Mouse (Mus musculus) induced T-regulatory cell, adult 2 months (primary cell): ENCODE measurements around the gene Ddx42.
A peak's percentile ranks its signal among the peaks of the same experiment; 100 is the strongest.

Experiments
- DNase-seq: peaks from one replicate; pipeline ENCODE4 v3.0.0-alpha.2; 2012; ENCODE audit warnings: low read depth

Gene Ddx42

GRCm38 (mm10) chr11:106268326-106269059, 51.8 kb downstream of the Ddx42 start:
- DNase-seq: no peak

DNA sequence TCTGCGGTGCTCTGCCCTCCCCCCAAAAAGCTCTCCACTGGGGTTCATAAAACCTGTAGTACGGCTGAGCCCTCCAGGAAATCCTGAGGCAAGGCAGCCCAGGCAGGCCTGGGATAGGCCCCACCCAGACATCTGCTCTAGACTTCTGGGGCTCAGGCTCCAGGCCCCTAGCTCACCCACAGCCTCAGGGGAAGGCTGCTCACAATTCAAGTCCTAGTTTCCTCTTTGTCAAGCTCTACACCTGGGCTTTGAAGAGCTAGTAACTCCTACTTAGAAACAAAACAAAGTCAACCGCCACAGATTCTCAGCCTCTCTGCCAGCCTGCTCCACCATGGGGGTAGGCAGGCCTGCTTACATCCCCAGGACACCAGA, 52.3 kb downstream of the Ddx42 start:
- DNase-seq: no peak

- DNase-seq: no peak
Measured at GRCm38 (mm10) chr11:106271131-106271793, 54.5 kb downstream of the Ddx42 start.

- no peak for DNase-seq
Measured at GRCm38 (mm10) chr11:106271794-106272643, 55.3 kb downstream of the Ddx42 start.

DNA sequence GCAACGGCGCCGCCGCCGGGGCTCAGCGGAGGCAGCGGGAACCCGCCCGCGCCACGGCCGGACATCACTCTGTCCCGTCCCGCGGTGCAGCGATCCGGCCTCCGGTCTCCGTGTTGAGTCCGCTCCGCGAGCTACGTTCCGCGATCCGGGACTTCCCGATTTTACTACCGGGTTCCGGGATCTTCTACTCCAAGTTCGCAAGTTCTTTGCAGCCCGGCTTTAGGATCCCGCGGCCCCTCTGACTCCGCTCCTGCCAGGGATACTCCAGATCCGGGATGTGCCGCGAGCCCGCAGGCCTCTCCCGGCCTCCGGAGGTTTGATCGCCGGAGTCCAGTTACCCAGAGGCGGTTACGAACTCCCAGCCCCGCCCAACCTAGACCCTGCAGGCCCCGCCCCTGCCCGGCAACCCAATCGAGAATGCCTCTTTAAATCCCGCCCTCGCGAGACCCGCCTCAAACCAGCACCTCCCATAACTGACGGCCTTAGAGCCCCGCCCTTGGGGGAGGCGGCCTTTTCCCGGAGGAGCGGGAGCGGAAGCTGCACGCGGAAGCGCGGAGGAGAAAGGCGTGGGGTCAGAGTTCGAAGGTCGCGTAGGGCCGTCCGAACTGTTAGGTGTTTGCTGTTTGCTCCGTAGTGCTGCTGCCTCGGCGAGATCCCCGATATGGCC, 56.1 kb downstream of the Ddx42 start, which contains the start of gene Smarcd2:
Smarcd2 (minus strand) TSS at position 329 of the 667 bp plus-strand sequence.
- DNase-seq: peak; percentile 99

DNA sequence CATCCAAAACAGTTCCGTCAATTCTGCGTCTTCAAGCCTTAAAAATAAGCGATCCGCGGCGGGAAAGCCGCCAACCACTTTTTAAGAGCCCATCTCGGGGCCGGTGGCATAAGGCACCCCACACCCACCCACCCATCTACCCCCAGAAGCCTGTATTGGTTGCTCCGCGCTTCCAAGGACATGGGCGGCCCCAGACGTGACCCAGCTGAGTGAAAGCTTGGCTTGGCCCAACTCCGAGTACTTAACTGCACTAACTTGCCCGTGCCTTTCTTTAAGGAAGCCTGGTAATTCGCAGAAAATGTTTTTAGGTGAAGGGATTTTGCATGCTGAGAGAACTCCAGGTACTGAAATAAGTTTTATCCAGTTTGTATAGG, 56.6 kb downstream of the Ddx42 start:
- no peak for DNase-seq

DNA sequence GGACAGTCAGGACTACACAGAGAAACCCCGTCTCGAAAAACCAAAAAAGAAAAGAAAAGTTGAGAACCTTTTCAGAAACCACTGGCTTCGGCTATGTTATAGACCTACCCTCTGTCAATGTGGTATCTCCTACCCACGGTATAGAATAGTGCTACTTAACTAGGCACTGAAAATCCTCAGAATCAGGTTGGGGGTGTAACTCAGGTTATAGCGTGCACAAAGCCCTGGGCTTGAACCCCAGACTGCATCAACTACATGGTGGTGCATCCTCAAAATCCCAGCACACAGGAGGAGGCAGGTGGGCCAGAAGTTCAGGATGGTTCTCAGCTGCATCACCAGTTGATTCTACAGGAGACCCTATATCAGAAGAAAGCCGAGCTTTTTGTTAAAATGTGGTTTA, 57.1 kb downstream of the Ddx42 start:
- no peak for DNase-seq

- DNase-seq: no peak
Measured at GRCm38 (mm10) chr11:106274374-106274773, 57.6 kb downstream of the Ddx42 start.

DNA sequence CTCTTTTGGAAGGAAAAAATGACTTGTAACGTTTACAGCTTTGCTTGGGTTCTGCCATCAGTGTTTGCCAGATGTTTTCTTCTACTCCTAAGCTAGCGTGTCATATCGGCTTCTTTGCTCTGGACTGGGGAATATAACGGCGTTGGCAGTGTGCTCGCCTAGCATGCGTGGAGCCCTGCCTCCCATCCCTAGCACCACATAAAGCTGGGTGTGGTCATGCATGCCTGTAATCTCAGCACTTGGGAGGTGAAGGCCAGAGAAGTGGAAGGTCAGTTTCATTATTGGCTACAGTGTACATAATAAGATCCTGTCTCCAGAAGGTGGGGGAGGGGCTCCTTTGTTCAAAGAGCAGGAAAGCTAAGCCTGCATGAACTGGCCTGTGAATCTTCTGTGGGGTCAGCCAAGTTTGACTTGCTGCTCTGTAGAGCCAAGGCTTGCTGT, 58.3 kb downstream of the Ddx42 start:
- no peak for DNase-seq

DNA sequence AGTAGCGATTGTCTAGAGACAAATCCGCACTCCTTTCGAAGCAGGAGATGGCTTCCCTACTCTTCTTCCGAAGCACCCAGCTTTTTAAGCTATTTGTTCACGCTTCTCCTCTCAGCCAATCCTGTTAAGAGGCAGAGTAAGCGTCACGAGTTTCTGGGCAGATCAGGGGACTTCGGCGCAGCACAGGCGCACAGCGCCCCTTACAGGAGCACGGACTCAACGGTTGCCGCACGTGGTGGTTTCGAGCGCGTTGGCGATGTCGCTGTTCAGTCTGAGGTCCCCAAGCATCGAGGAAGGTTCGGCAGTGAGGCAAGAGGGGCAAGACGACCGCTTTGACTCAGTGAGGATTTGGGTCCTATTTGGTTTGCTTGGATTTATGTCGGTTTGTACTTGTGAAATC, 59.7 kb downstream of the Ddx42 start, which contains the start of gene Tcam1:
Tcam1 (plus strand) TSS at position 219 of the 400 bp plus-strand sequence.
- DNase-seq: peak; percentile 99

GRCm38 (mm10) chr11:106282452-106282851, 65.7 kb downstream of the Ddx42 start:
- no peak for DNase-seq

- no peak for DNase-seq
Measured at GRCm38 (mm10) chr11:106283371-106283770, 66.6 kb downstream of the Ddx42 start.

DNA sequence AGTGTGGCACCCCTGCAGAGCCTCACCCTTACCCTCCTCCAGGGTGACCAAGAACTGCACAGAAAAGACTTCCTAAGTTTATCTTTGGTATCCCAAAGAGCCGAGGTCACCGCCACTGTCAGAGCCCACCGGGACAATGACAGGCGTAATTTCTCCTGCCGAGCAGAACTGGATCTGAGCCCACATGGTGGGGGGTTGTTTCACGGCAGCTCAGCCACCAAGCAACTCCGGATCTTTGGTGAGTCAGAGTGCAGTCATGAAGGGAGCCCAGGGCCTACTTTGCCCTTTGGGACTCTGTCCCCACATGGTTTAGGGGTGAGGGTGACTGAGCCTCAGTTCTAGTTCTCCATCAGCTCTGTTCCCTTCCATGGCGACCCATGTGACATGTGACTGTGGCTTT, 67.4 kb downstream of the Ddx42 start:
- no peak for DNase-seq

DNA sequence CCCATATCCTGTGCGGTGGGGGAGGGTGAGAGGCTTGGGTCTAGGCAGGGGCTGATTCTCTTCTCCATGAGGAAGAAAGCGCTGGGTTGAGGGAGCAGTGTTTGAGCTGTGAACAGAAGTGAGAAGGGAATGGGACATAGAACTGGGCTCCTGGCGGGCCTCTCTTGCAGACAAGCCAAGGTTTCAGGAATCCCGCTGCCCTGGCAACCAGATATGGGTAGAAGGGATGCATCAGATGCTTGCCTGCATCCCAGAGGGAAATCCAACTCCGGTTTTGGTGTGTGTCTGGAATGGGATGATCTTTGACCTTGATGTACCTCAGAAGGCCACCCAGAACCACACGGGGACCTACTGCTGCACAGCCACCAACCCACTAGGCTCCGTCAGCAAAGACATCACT, 69.5 kb downstream of the Ddx42 start:
- no peak for DNase-seq

GRCm38 (mm10) chr11:106286987-106287386, 70.3 kb downstream of the Ddx42 start:
- no peak for DNase-seq

GRCm38 (mm10) chr11:106289369-106289768, 72.6 kb downstream of the Ddx42 start:
- DNase-seq: peak; percentile 22

DNA sequence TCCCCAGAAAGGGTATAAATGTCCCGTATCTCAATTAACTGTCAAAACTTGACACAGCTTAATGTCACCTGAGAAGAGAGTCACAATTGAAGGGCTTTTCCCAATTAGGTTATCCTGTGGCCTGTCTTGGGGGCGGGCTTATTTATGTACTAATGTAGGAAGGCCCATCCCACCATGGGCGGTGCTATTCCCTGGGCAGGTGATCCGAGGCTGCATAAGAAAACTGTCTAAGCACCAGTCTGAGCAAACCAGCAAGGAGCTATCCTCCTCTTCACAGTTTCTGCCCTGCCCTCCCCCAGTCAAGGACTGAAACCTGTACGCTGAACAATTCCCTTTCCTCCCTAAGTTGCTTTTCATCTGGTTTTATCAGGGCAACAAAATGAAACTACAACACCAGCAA, 73.7 kb downstream of the Ddx42 start:
- no peak for DNase-seq

DNA sequence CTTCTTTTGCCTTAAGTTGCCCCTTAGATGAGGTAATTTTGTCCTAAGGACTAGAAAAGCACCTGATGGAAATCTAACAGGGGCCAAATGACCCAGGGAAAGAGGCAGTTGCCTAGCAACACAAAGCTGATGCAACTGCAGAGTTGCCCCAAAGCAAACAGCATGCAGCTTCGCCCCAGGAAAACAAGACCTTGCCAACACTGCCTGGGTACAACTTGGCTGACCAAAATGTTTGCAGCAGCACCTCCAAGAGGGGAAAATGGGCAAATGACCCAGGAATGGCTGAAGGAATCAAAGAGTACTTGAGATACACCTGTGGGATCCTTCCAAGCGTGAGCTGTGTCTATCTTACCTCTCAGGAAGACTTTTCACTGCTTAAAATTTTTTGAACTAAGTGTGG, 75.1 kb downstream of the Ddx42 start:
- no peak for DNase-seq
